Mouse (Mus musculus): Measurements from ENCODE around the gene Krtap15. TPM values are rescaled to one million over a fixed set of nuclear protein-coding genes. Genes with fewer than 3 reads are reported as not detected.

The Krtap15 gene
- polyA plus RNA-seq (2015; fragmentation: Nextera tagmentation; extraction: Ambion mirVana), result not detected in 2 replicates

DNA sequence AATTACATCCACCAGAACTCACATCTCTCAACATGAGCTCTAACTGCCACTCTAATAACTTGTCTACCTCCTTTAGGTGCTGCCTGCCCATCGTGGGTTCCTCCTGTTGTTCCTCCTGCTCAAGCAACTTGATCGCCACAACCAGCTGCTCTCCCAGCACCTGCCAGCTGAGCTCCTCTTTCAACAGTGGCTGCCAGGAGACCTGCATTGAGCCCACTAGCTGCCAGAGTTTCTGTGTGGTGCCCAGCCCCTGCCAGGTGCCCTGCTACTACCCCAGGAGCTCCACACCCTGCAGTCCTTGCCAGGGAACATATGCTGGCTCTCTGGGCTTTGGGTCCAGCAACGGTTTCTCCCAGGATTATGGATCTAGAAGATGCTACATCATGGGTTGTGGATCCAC lies at the start of gene Krtap15:
TSS of gene Krtap15 (plus strand) at position 150 of the 400 bp plus-strand sequence.
- Histone ChIP-seq H3K4me2 (no peak within 1 kb of the TSS), H3K9ac (no peak within 1 kb of the TSS), H3K4me3 (no peak within 1 kb of the TSS), H3K4me1 (no peaks in the 10 kb centered on the region), H3K27ac (no peak within 1 kb of the TSS), H3K27me3 (no peaks in the 10 kb centered on the region), H3K9me3 (no peaks in the 10 kb centered on the region), H3K36me3 (no peaks in the 10 kb centered on the region)
- 80% methylated on average over 3 of the region's 3 CpGs for WGBS
- ATAC-seq (ENCODE audit: insufficient number of reproducible peaks, insufficient read depth, low FRiP score, low TSS enrichment, low read depth), result no peak

- no peaks in the 10 kb centered on the region for H3K9me3 ChIP-seq
These were observed 45.9 kb upstream of the Krtap15 start, which contains the start of gene 2310057N15Rik for GRCm38 (mm10) chr16:88774106-88774505. 2310057N15Rik (minus strand) TSS chr16:88774206.

GRCm38 (mm10) chr16:88777596-88777995 lies 42.4 kb upstream of the Krtap15 start, which contains the start of gene Gm5965:
Gm5965 (plus strand) TSS chr16:88777896.
- ATAC-seq (ENCODE audit: insufficient number of reproducible peaks, insufficient read depth, low FRiP score, low TSS enrichment, low read depth), result no peak
- H3K9ac ChIP-seq, result no peak within 1 kb of the TSS
- H3K27me3 ChIP-seq, result no peaks in the 10 kb centered on the region
- no peak within 1 kb of the TSS for H3K27ac ChIP-seq
- H3K9me3 ChIP-seq, result no peaks in the 10 kb centered on the region
- no peak within 1 kb of the TSS for H3K4me3 ChIP-seq
- H3K4me2 ChIP-seq, result no peak within 1 kb of the TSS
- 81% methylated on average over 6 of the region's 6 CpGs for WGBS
- no peaks in the 10 kb centered on the region for H3K4me1 ChIP-seq
- no peaks in the 10 kb centered on the region for H3K36me3 ChIP-seq

More at GRCm38 (mm10) chr16:88774106-88774505, 45.9 kb upstream of the Krtap15 start, which contains the start of gene 2310057N15Rik:
- no peak within 1 kb of the TSS for H3K4me3 ChIP-seq
- H3K36me3 ChIP-seq, result no peaks in the 10 kb centered on the region
- H3K27me3 ChIP-seq, result no peaks in the 10 kb centered on the region
- H3K27ac ChIP-seq, result no peak within 1 kb of the TSS
- no peak within 1 kb of the TSS for H3K4me2 ChIP-seq
- WGBS, result 85% methylated on average over 2 of the region's 2 CpGs
- H3K4me1 ChIP-seq, result no peaks in the 10 kb centered on the region
- no peak within 1 kb of the TSS for H3K9ac ChIP-seq
- ATAC-seq (ENCODE audit: insufficient number of reproducible peaks, insufficient read depth, low FRiP score, low TSS enrichment, low read depth), result no peak

DNA sequence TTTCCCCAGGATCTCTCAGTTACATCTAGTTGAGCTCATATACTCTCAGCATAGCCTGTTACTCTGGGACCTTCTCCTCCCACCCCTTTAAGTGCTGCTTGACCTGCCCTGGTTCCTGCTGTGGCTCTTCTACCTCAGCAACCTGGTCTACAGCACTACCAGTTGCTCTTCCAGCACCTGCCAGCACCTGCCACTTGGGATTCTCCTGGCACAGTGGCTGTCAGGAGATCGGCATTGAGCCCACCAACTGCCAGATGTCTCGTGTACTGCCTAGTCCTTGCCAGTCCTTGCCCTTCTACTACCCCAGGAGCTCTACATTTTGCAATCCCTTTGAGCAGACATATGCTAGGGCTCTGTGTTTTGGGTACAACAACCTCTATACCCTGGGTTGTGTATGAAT lies 33.2 kb upstream of the Krtap15 start:
- Histone ChIP-seq H3K27ac (no peak overlapping the region), H3K4me1 (no peaks in the 10 kb centered on the region), H3K27me3 (no peaks in the 10 kb centered on the region), H3K4me3 (no peak overlapping the region), H3K36me3 (no peaks in the 10 kb centered on the region), H3K9me3 (no peaks in the 10 kb centered on the region), H3K9ac (no peak overlapping the region), H3K4me2 (no peak overlapping the region)
- ATAC-seq (ENCODE audit: insufficient number of reproducible peaks, insufficient read depth, low FRiP score, low TSS enrichment, low read depth), result no peak
- WGBS, result 81% methylated on average over 2 of the region's 2 CpGs

DNA sequence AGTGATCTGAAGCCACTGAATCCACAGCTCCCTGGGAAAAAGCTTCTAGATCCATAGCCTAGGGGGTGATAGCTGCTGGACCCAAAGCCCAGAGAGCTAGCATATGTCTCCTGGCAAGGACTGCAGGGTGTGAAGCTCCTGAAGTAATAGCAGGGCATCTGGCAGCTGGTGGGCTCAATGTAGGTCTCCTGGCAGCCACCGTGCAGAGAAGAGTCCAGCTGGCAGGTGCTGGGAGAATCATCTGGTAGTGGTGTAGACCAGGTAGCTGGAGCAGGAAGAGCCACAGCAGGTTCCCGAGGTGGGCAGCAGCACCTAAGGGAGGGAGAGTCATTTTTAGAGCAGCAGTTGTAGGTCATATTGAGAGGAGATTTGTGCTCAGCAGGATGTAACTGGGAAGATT lies 8.2 kb upstream of the Krtap15 start, which contains the start of gene Gm20741:
TSS of gene Gm20741 (minus strand) at position 394 of the 400 bp plus-strand sequence.
- Histone ChIP-seq H3K27ac (no peak within 1 kb of the TSS), H3K4me3 (no peak within 1 kb of the TSS), H3K27me3 (no peaks in the 10 kb centered on the region), H3K9me3 (no peaks in the 10 kb centered on the region), H3K36me3 (no peaks in the 10 kb centered on the region), H3K4me2 (no peak within 1 kb of the TSS), H3K4me1 (no peaks in the 10 kb centered on the region), H3K9ac (no peak within 1 kb of the TSS)
- no peak for ATAC-seq (ENCODE audit: insufficient number of reproducible peaks, insufficient read depth, low FRiP score, low TSS enrichment, low read depth)
- WGBS, result 81% methylated on average over 2 of the region's 2 CpGs

GRCm38 (mm10) chr16:88823736-88824135 lies 3.7 kb downstream of the Krtap15 start:
- no peak overlapping the region for H3K4me3 ChIP-seq
- 77% methylated on average over 3 of the region's 3 CpGs for WGBS
- no peak overlapping the region for H3K4me2 ChIP-seq
- no peak for ATAC-seq (ENCODE audit: insufficient number of reproducible peaks, insufficient read depth, low FRiP score, low TSS enrichment, low read depth)
- H3K36me3 ChIP-seq, result no peaks in the 10 kb centered on the region
- no peak overlapping the region for H3K27ac ChIP-seq
- no peaks in the 10 kb centered on the region for H3K4me1 ChIP-seq
- H3K27me3 ChIP-seq, result no peaks in the 10 kb centered on the region; the same call in 1 of the 2 replicates
- no peak overlapping the region for H3K9ac ChIP-seq
- no peaks in the 10 kb centered on the region for H3K9me3 ChIP-seq

DNA sequence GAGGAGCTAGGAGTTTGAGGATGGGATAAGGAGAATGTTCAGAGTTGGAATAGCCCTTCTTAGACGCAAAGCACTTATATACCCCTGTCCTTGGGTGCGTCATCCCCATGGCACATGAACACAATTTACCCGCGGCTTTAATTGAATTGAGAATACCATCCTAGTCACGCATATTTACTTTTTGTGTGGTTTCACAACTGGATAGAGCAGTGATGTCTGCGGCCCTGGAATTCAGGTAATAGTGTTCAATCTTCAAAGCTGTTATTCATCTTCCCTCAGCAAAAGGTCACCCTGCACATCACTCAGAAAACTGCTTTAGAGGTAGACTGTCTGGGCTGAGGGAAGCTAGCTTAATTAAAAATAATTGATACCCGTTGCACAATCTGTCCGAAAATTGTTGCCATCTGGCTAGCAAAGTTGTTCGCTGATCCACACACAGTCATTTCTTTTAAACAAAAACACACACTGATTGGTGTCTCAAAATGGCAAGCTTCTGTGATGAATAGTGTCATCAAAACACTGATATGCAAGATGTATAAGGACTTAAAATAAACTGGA lies 6.2 kb downstream of the Krtap15 start, which contains the start of gene Krtap14:
TSS of gene Krtap14 (minus strand) at position 51 of the 558 bp plus-strand sequence.
- Histone ChIP-seq H3K27ac (no peak within 1 kb of the TSS), H3K36me3 (no peaks in the 10 kb centered on the region), H3K9me3 (no peaks in the 10 kb centered on the region), H3K4me2 (no peak within 1 kb of the TSS), H3K4me3 (no peak within 1 kb of the TSS), H3K9ac (no peak within 1 kb of the TSS), H3K27me3 (no peaks in the 10 kb centered on the region; the same call in 1 of the 2 replicates), H3K4me1 (no peaks in the 10 kb centered on the region)
- 26% methylated on average over 9 of the region's 9 CpGs for WGBS
- ATAC-seq (ENCODE audit: insufficient number of reproducible peaks, insufficient read depth, low FRiP score, low TSS enrichment, low read depth), result no peak

DNA sequence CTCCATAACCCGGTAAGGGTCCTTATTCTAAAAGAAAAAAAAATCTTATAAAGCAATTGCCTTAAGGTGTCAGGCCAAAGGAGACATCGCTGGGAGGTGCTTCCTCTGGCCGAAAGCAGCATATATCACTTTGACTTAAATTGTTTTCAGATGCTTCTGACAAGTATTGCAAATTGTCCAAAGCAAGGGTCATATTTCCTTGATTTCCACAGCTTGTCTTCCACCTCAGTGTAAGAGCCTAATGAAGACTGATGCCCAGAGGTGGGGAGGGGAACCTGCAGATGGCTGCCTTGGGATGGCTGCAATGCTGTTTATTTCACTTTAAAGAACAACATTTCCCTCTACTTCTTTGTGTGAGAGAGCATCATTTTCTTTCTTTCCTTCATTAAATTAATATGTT lies 7.0 kb downstream of the Krtap15 start:
- no peak overlapping the region for H3K27ac ChIP-seq
- no peak overlapping the region for H3K9ac ChIP-seq
- no peak overlapping the region for H3K4me2 ChIP-seq
- no peaks in the 10 kb centered on the region for H3K4me1 ChIP-seq
- 15% methylated on average over 3 of the region's 3 CpGs for WGBS
- H3K9me3 ChIP-seq, result no peaks in the 10 kb centered on the region
- H3K27me3 ChIP-seq, result no peaks in the 10 kb centered on the region; the same call in 1 of the 2 replicates
- no peak overlapping the region for H3K4me3 ChIP-seq
- no peak for ATAC-seq (ENCODE audit: insufficient number of reproducible peaks, insufficient read depth, low FRiP score, low TSS enrichment, low read depth)
- no peaks in the 10 kb centered on the region for H3K36me3 ChIP-seq

DNA sequence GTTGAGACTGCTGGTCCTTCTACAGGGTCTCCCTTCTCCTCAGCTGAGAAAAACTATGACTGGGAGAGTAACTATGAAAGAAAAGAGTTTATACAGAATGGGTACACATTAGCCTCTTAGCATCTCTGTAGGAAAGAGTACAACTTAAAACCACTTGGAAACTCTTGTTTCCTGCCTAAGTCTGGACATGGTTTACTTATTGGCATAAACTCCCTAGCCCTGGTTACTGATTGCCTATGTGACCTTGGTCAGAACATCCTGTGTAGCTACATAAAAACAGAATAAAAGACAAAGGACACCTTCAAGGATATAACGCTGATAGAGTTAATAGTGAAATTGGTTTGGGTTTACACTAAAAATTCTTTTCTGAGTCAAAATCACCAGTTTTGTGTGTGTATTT lies 27.3 kb downstream of the Krtap15 start:
- no peak for ATAC-seq (ENCODE audit: insufficient number of reproducible peaks, insufficient read depth, low FRiP score, low TSS enrichment, low read depth)
- no peak overlapping the region for H3K9ac ChIP-seq
- no peaks in the 10 kb centered on the region for H3K27me3 ChIP-seq
- H3K4me1 ChIP-seq, result no peaks in the 10 kb centered on the region
- H3K36me3 ChIP-seq, result no peaks in the 10 kb centered on the region
- no peak overlapping the region for H3K27ac ChIP-seq
- no peak overlapping the region for H3K4me2 ChIP-seq
- no peaks in the 10 kb centered on the region for H3K9me3 ChIP-seq
- WGBS, result 94% methylated on average over 1 of the region's 1 CpGs
- no peak overlapping the region for H3K4me3 ChIP-seq

DNA sequence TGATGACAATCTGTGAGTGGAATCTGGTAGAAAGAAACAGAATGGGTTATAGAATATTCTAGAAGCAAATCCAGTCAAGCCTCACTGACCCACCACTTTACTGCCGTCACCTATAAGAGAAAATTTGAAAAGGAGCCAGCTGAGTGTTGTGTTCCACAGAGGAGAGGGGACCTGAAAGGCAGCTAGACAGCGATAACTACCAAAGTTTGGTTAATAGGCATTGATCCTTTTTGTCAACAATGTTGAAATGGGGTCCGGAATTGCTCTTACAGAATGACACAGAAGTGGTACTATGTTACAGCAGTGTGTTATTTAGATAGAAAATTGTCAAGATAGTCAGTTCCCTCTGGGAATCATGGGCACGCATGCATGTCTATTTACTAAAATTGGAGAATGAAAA lies 28.5 kb downstream of the Krtap15 start:
- Histone ChIP-seq H3K9ac (no peak overlapping the region), H3K27ac (no peak overlapping the region), H3K4me3 (no peak overlapping the region), H3K4me1 (no peaks in the 10 kb centered on the region), H3K4me2 (no peak overlapping the region), H3K27me3 (no peaks in the 10 kb centered on the region), H3K9me3 (no peaks in the 10 kb centered on the region), H3K36me3 (no peaks in the 10 kb centered on the region)
- 85% methylated on average over 4 of the region's 4 CpGs for WGBS
- no peak for ATAC-seq (ENCODE audit: insufficient number of reproducible peaks, insufficient read depth, low FRiP score, low TSS enrichment, low read depth)

DNA sequence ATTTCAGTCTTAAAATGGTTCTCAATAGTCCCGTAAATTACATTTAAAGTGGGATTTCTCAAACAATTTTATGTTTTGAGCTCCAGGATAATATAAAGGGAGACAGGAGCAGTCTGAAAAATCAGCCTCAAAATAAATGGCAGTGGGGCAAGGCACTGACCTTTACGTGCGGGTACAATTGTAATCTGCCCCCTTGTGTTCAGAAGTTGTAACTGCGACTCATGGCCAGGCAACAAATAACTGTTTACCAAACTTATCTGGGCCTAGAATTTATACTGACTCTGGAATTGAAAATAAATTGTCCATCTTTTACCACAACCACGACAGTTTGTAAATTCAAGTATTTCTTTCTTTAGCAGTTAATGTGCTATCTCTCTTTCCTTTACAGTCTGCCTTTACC lies 31.4 kb downstream of the Krtap15 start:
- no peak for ATAC-seq (ENCODE audit: insufficient number of reproducible peaks, insufficient read depth, low FRiP score, low TSS enrichment, low read depth)
- H3K27ac ChIP-seq, result no peak overlapping the region
- no peak overlapping the region for H3K4me3 ChIP-seq
- H3K4me2 ChIP-seq, result no peak overlapping the region
- H3K27me3 ChIP-seq, result no peaks in the 10 kb centered on the region
- H3K9ac ChIP-seq, result no peak overlapping the region
- H3K36me3 ChIP-seq, result no peaks in the 10 kb centered on the region
- no peaks in the 10 kb centered on the region for H3K9me3 ChIP-seq
- 11% methylated on average over 5 of the region's 5 CpGs for WGBS
- no peaks in the 10 kb centered on the region for H3K4me1 ChIP-seq

DNA sequence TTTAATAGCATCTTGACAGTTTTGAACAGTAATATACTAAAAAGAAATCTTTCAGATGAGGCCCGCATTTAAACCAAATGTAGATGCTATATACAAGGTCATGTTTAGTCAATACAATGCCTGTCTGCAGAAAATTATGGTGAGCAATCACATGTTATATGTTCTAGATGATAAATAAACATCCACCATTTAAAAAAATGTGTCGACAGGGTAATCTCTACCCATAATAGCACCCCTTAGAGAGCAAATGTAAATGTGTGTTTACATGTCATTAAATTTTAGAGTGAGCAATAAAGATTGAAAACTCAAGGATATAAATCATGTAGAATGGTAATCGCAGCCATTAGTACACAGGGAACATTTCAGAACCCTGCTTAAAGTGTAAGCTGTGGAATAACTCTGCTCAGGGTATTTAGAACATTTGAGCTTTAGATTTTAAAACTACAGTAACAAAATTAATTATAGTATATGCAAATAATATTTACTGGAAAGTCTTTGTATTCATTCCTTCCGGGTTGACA lies 44.9 kb downstream of the Krtap15 start:
- Histone ChIP-seq H3K36me3 (no peaks in the 10 kb centered on the region), H3K9ac (no peak overlapping the region), H3K9me3 (no peaks in the 10 kb centered on the region), H3K4me2 (no peak overlapping the region), H3K4me1 (no peaks in the 10 kb centered on the region), H3K4me3 (no peak overlapping the region), H3K27ac (no peak overlapping the region), H3K27me3 (no peaks in the 10 kb centered on the region)
- WGBS, result 88% methylated on average over 4 of the region's 4 CpGs
- no peak for ATAC-seq (ENCODE audit: insufficient number of reproducible peaks, insufficient read depth, low FRiP score, low TSS enrichment, low read depth)

Data from embryonic facial prominence, embryonic 13.5 days (tissue).